Mouse (Mus musculus): ENCODE data around the gene Phlpp2.

Gene Phlpp2

GRCm38 (mm10) chr8:109889211-109889610, 20.9 kb downstream of the Phlpp2 start:
- no peak for TF ChIP-seq NANOG (IDR thresholded peaks at IDR 0.05; ENCODE audit: borderline replicate concordance, low read length)
- TF ChIP-seq CTCF (conservative IDR thresholded peaks at IDR 0.05; ENCODE audit: low read length) = no peak
- no peak for TF ChIP-seq POU5F1 (IDR thresholded peaks at IDR 0.05; ENCODE audit: borderline replicate concordance, low read length)
- no peaks in the 10 kb centered on the region for H3K36me3 ChIP-seq (ENCODE audit: insufficient read depth, low read length)
- H3K27me3 ChIP-seq (ENCODE audit: insufficient read depth, low read length) = no peaks in the 10 kb centered on the region
- peaks cover 25% of the 10 kb centered on the region for H3K4me1 ChIP-seq (replicated peaks; ENCODE audit: low read depth, low read length)
- H3K9me3 ChIP-seq (ENCODE audit: low read length) = peaks cover 5% of the 10 kb centered on the region
- no peak overlapping the region for H3K4me3 ChIP-seq (replicated peaks; ENCODE audit: low read length)

GRCm38 (mm10) chr8:109890794-109891585, 22.6 kb downstream of the Phlpp2 start:
- H3K27me3 ChIP-seq (ENCODE audit: insufficient read depth, low read length) = no peaks in the 10 kb centered on the region
- H3K9me3 ChIP-seq (ENCODE audit: low read length) = no peaks in the 10 kb centered on the region
- TF ChIP-seq NANOG (IDR thresholded peaks at IDR 0.05; ENCODE audit: borderline replicate concordance, low read length) (peak; percentile 86), CTCF (conservative IDR thresholded peaks at IDR 0.05; ENCODE audit: low read length) (no peak)
- peaks cover 23% of the 10 kb centered on the region for H3K4me1 ChIP-seq (replicated peaks; ENCODE audit: low read depth, low read length)
- H3K36me3 ChIP-seq (ENCODE audit: insufficient read depth, low read length) = no peaks in the 10 kb centered on the region
- H3K4me3 ChIP-seq (replicated peaks; ENCODE audit: low read length) = no peak overlapping the region

GRCm38 (mm10) chr8:109894636-109895035, 26.3 kb downstream of the Phlpp2 start:
- TF ChIP-seq POU5F1 (IDR thresholded peaks at IDR 0.05; ENCODE audit: borderline replicate concordance, low read length) = no peak
- no peak for TF ChIP-seq NANOG (IDR thresholded peaks at IDR 0.05; ENCODE audit: borderline replicate concordance, low read length)
- TF ChIP-seq CTCF (conservative IDR thresholded peaks at IDR 0.05; ENCODE audit: low read length) = no peak
- H3K9me3 ChIP-seq (ENCODE audit: low read length) = no peaks in the 10 kb centered on the region
- peak overlapping the region; percentile 23; the same call in 1 of the 2 replicates for H3K4me3 ChIP-seq (replicated peaks; ENCODE audit: low read length)
- no peaks in the 10 kb centered on the region for H3K36me3 ChIP-seq (ENCODE audit: insufficient read depth, low read length)
- peaks cover 23% of the 10 kb centered on the region for H3K4me1 ChIP-seq (replicated peaks; ENCODE audit: low read depth, low read length)
- no peaks in the 10 kb centered on the region for H3K27me3 ChIP-seq (ENCODE audit: insufficient read depth, low read length)

GRCm38 (mm10) chr8:109895355-109895754, 27.0 kb downstream of the Phlpp2 start:
- H3K36me3 ChIP-seq (ENCODE audit: insufficient read depth, low read length) = no peaks in the 10 kb centered on the region
- H3K4me3 ChIP-seq (replicated peaks; ENCODE audit: low read length) = no peak overlapping the region
- TF ChIP-seq NANOG (IDR thresholded peaks at IDR 0.05; ENCODE audit: borderline replicate concordance, low read length) (no peak), CTCF (conservative IDR thresholded peaks at IDR 0.05; ENCODE audit: low read length) (no peak), POU5F1 (IDR thresholded peaks at IDR 0.05; ENCODE audit: borderline replicate concordance, low read length) (no peak)
- no peaks in the 10 kb centered on the region for H3K9me3 ChIP-seq (ENCODE audit: low read length)
- H3K27me3 ChIP-seq (ENCODE audit: insufficient read depth, low read length) = no peaks in the 10 kb centered on the region
- H3K4me1 ChIP-seq (replicated peaks; ENCODE audit: low read depth, low read length) = peaks cover 19% of the 10 kb centered on the region

GRCm38 (mm10) chr8:109902379-109902778, 34.0 kb downstream of the Phlpp2 start:
- Histone ChIP-seq H3K27me3 (ENCODE audit: insufficient read depth, low read length) (no peaks in the 10 kb centered on the region), H3K9me3 (ENCODE audit: low read length) (no peaks in the 10 kb centered on the region), H3K4me1 (replicated peaks; ENCODE audit: low read depth, low read length) (no peaks in the 10 kb centered on the region), H3K36me3 (ENCODE audit: insufficient read depth, low read length) (no peaks in the 10 kb centered on the region), H3K4me3 (replicated peaks; ENCODE audit: low read length) (no peak overlapping the region)
- TF ChIP-seq CTCF (conservative IDR thresholded peaks at IDR 0.05; ENCODE audit: low read length) (no peak), POU5F1 (IDR thresholded peaks at IDR 0.05; ENCODE audit: borderline replicate concordance, low read length) (no peak), NANOG (IDR thresholded peaks at IDR 0.05; ENCODE audit: borderline replicate concordance, low read length) (no peak)

GRCm38 (mm10) chr8:109903909-109904469, 35.6 kb downstream of the Phlpp2 start:
- Histone ChIP-seq H3K4me3 (replicated peaks; ENCODE audit: low read length) (no peak overlapping the region), H3K9me3 (ENCODE audit: low read length) (no peaks in the 10 kb centered on the region), H3K4me1 (replicated peaks; ENCODE audit: low read depth, low read length) (no peaks in the 10 kb centered on the region), H3K36me3 (ENCODE audit: insufficient read depth, low read length) (no peaks in the 10 kb centered on the region), H3K27me3 (ENCODE audit: insufficient read depth, low read length) (no peaks in the 10 kb centered on the region)
- no peak for TF ChIP-seq POU5F1 (IDR thresholded peaks at IDR 0.05; ENCODE audit: borderline replicate concordance, low read length)

- TF ChIP-seq POU5F1 (IDR thresholded peaks at IDR 0.05; ENCODE audit: borderline replicate concordance, low read length) (no peak), NANOG (IDR thresholded peaks at IDR 0.05; ENCODE audit: borderline replicate concordance, low read length) (no peak), CTCF (conservative IDR thresholded peaks at IDR 0.05; ENCODE audit: low read length) (no peak)
- no peak overlapping the region for H3K4me3 ChIP-seq (replicated peaks; ENCODE audit: low read length)
Observed at GRCm38 (mm10) chr8:109904928-109905668, 36.8 kb downstream of the Phlpp2 start.

GRCm38 (mm10) chr8:109906907-109907306, 38.6 kb downstream of the Phlpp2 start:
- H3K9me3 ChIP-seq (ENCODE audit: low read length) = no peaks in the 10 kb centered on the region
- H3K4me1 ChIP-seq (replicated peaks; ENCODE audit: low read depth, low read length) = no peaks in the 10 kb centered on the region
- TF ChIP-seq CTCF (conservative IDR thresholded peaks at IDR 0.05; ENCODE audit: low read length) (no peak), NANOG (IDR thresholded peaks at IDR 0.05; ENCODE audit: borderline replicate concordance, low read length) (no peak), POU5F1 (IDR thresholded peaks at IDR 0.05; ENCODE audit: borderline replicate concordance, low read length) (no peak)
- H3K36me3 ChIP-seq (ENCODE audit: insufficient read depth, low read length) = no peaks in the 10 kb centered on the region
- no peak overlapping the region for H3K4me3 ChIP-seq (replicated peaks; ENCODE audit: low read length)
- H3K27me3 ChIP-seq (ENCODE audit: insufficient read depth, low read length) = no peaks in the 10 kb centered on the region

More at GRCm38 (mm10) chr8:109904928-109905668, 36.8 kb downstream of the Phlpp2 start:
- no peaks in the 10 kb centered on the region for H3K27me3 ChIP-seq (ENCODE audit: insufficient read depth, low read length)
- no peaks in the 10 kb centered on the region for H3K4me1 ChIP-seq (replicated peaks; ENCODE audit: low read depth, low read length)
- no peaks in the 10 kb centered on the region for H3K9me3 ChIP-seq (ENCODE audit: low read length)
- no peaks in the 10 kb centered on the region for H3K36me3 ChIP-seq (ENCODE audit: insufficient read depth, low read length)
